Mouse (Mus musculus) frontal cortex, postnatal 25 days (tissue): ENCODE results near the gene Selenon.
A peak's percentile ranks its signal among the peaks of the same experiment; 100 is the strongest.

Source experiments
- DNase-seq, 2 experiments: peaks; one replicate each; pipeline ENCODE4 v3.0.0; 2022; ENCODE audit warnings: low spot score in 2 of 2

Selenon gene

GRCm38 (mm10) chr4:134551494-134552316 lies at the start of gene Selenon:
Gene Selenon, minus strand, starts transcription at chr4:134552166.
- no peak for DNase-seq

- DNase-seq: no peak
Measured at GRCm38 (mm10) chr4:134601404-134601803, 49.4 kb upstream of the Selenon start.

- DNase-seq: no peak
Measured at GRCm38 (mm10) chr4:134600777-134601176, 48.8 kb upstream of the Selenon start.

GRCm38 (mm10) chr4:134600060-134600459 lies 48.1 kb upstream of the Selenon start:
- DNase-seq: no peak

- DNase-seq: no peak
Measured at GRCm38 (mm10) chr4:134596816-134597692, 45.1 kb upstream of the Selenon start.

- DNase-seq: no peak
Measured at GRCm38 (mm10) chr4:134594731-134595439, 42.9 kb upstream of the Selenon start.

- no peak for DNase-seq
Measured at GRCm38 (mm10) chr4:134592442-134592841, 40.5 kb upstream of the Selenon start.

- no peak for DNase-seq
Measured at GRCm38 (mm10) chr4:134591506-134592061, 39.6 kb upstream of the Selenon start.

- DNase-seq: no peak
Measured at GRCm38 (mm10) chr4:134590227-134590926, 38.4 kb upstream of the Selenon start.

GRCm38 (mm10) chr4:134589786-134590185 lies 37.8 kb upstream of the Selenon start:
- no peak for DNase-seq

GRCm38 (mm10) chr4:134588951-134589350 lies 37.0 kb upstream of the Selenon start:
- no peak for DNase-seq

- no peak for DNase-seq
Measured at GRCm38 (mm10) chr4:134588287-134588686, 36.3 kb upstream of the Selenon start.

GRCm38 (mm10) chr4:134587636-134588197 lies 35.8 kb upstream of the Selenon start:
- DNase-seq: no peak

GRCm38 (mm10) chr4:134586631-134587030 lies 34.7 kb upstream of the Selenon start:
- DNase-seq: no peak

GRCm38 (mm10) chr4:134586126-134586525 lies 34.2 kb upstream of the Selenon start:
- no peak for DNase-seq

- DNase-seq: no peak
Measured at GRCm38 (mm10) chr4:134583513-134583912, 31.5 kb upstream of the Selenon start.

- DNase-seq: no peak
Measured at GRCm38 (mm10) chr4:134581365-134581764, 29.4 kb upstream of the Selenon start.

- peak; percentile 23 to 52 for DNase-seq
Measured at GRCm38 (mm10) chr4:134580351-134581148, 28.6 kb upstream of the Selenon start.

GRCm38 (mm10) chr4:134579620-134580019 lies 27.7 kb upstream of the Selenon start:
- no peak for DNase-seq

- DNase-seq: no peak
Measured at GRCm38 (mm10) chr4:134579212-134579611, 27.2 kb upstream of the Selenon start.
